Mouse (Mus musculus): ENCODE data around the gene Otud7b.

GRCm38 (mm10) chr3:96106151-96106550 lies 1.8 kb downstream of the Otud7b start:
- TF ChIP-seq CTCF (IDR thresholded peaks at IDR 0.05; ENCODE audit: borderline replicate concordance, control insufficient read depth, extremely low read depth, insufficient read depth, low read length, poor library complexity): no peak
- TF ChIP-seq POLR2A (IDR thresholded peaks at IDR 0.05; ENCODE audit: control insufficient read depth, extremely low read depth, insufficient read depth, low read length, poor library complexity): no peak

All from thymus, adult 2 months (tissue).